In genomic region chr6:90513074-90513856, GRCm38 (mm10) we compare ENCODE assay signal across 27 mouse cellular contexts. TPM values are rescaled to one million over a fixed set of nuclear protein-coding genes. Genes with fewer than 3 reads are reported as not detected.
DNase-seq lines count a peak whose midpoint lies in the region; ATAC-seq and TF ChIP-seq lines count a peak whose summit lies in the region.
"Had no signal": no experiment of that assay in that cellular context is flagged by ENCODE, and none has a peak within 500 bp of the region (broad histone marks: within the 10 kb centered on the region; RNA-seq: fewer than 3 reads in every experiment).

No protein-coding gene starts in this region.

- TF ChIP-seq CTCF in gastrocnemius, adult 2 months (IDR thresholded peaks at IDR 0.05), result no peak
- no peak for TF ChIP-seq CTCF in kidney, postnatal 0 days (IDR thresholded peaks at IDR 0.05; ENCODE audit: low read depth)

- DNase-seq in gastrocnemius, adult 2 months, result no peak
- no peak for DNase-seq in gastrocnemius, postnatal 4 days (ENCODE audit: low spot score in 2 of 2)
- peak; percentile 61 for DNase-seq in kidney, postnatal 0 days (ENCODE audit: low spot score)
- no peak for DNase-seq in kidney, adult 8-10 months
- peak; percentile 51 to 61 for DNase-seq in kidney, postnatal 4 days
- DNase-seq in kidney, adult 18-20 months, result no peak
- DNase-seq in thymus, postnatal 25 days, result no peak
- DNase-seq: adrenal gland, postnatal 14 days; cerebellum, adult 11 months; cerebellum, adult 2 months; cerebellum, adult 9-11 months; cerebellum, postnatal 25 days; forebrain, postnatal 0 days; gastrocnemius, postnatal 25 days; heart, adult 2 months; heart, postnatal 14 days; heart, postnatal 4 days had no signal

- 0 out of 2 replicates have a peak, but pooled peaks cover 6% of the 10 kb centered on the region for H3K4me1 ChIP-seq in kidney, postnatal 0 days (replicated peaks; ENCODE audit: insufficient read depth, low read length)

- 55% methylated on average over 5 of the region's 5 CpGs for WGBS in kidney, postnatal 0 days

- intact Hi-C loops in gastrocnemius, adult 2 months (cut with DNase I), result no loop called here

- 0 out of 2 replicates have a peak, but pooled peaks have one; percentile 19 for ATAC-seq in kidney, postnatal 0 days (replicated peaks; ENCODE audit: low FRiP score, low read depth)
- ATAC-seq: forebrain, embryonic 14.5 days; forebrain, postnatal 0 days; Patski had no signal

- no peaks in the 10 kb centered on the region for H3K9me3 ChIP-seq in kidney, postnatal 0 days (replicated peaks; ENCODE audit: low read length)
- H3K9me3 ChIP-seq: embryonic facial prominence, embryonic 12.5 days; embryonic facial prominence, embryonic 15.5 days; G1E; heart, embryonic 10.5 days; heart, embryonic 13.5 days had no signal

- no peak overlapping the region for H3K9ac ChIP-seq in kidney, postnatal 0 days (ENCODE audit: low read depth, low read length)
- H3K9ac ChIP-seq: embryonic facial prominence, embryonic 12.5 days; embryonic facial prominence, embryonic 15.5 days; forebrain, postnatal 0 days; heart, embryonic 13.5 days; hindbrain, embryonic 14.5 days had no signal

- H3K4me2 ChIP-seq in kidney, postnatal 0 days (ENCODE audit: low read length), result no peak overlapping the region
- H3K4me2 ChIP-seq: embryonic facial prominence, embryonic 12.5 days; embryonic facial prominence, embryonic 15.5 days; heart, embryonic 13.5 days; hindbrain, embryonic 14.5 days had no signal

- H3K27ac ChIP-seq in gastrocnemius, adult 2 months, result peak overlapping the region; percentile 89
- no peak overlapping the region for H3K27ac ChIP-seq in kidney, postnatal 0 days
- H3K27ac ChIP-seq: embryonic facial prominence, embryonic 12.5 days; embryonic facial prominence, embryonic 15.5 days; heart, adult 2 months; heart, embryonic 10.5 days; heart, embryonic 13.5 days; hindbrain, embryonic 14.5 days had no signal

- no peaks in the 10 kb centered on the region for H3K36me3 ChIP-seq in kidney, postnatal 0 days (ENCODE audit: insufficient read depth, low read length)
- H3K36me3 ChIP-seq: embryonic facial prominence, embryonic 12.5 days; embryonic facial prominence, embryonic 15.5 days; G1E; heart, embryonic 10.5 days; heart, embryonic 13.5 days had no signal

- no peaks in the 10 kb centered on the region for H3K27me3 ChIP-seq in kidney, postnatal 0 days (ENCODE audit: insufficient read depth, low read length)
- H3K27me3 ChIP-seq: embryonic facial prominence, embryonic 15.5 days; heart, embryonic 13.5 days; Patski had no signal

- no peak overlapping the region for H3K4me3 ChIP-seq in gastrocnemius, adult 2 months
- no peak overlapping the region for H3K4me3 ChIP-seq in kidney, postnatal 0 days (replicated peaks; ENCODE audit: low read depth, low read length)
- H3K4me3 ChIP-seq: embryonic facial prominence, embryonic 12.5 days; embryonic facial prominence, embryonic 15.5 days; heart, adult 2 months; heart, embryonic 10.5 days; heart, embryonic 13.5 days had no signal

RNA-seq across cellular contexts. Expression of gene Aldh1l1, which starts 27.0 kb away (rescaled TPM):
- 1 to 10 TPM; 3.6 to 5.3 TPM for total RNA-seq in gastrocnemius, adult 2 months (2021)
- 1 to 10 TPM; 2.2 to 2.9 TPM for total RNA-seq in gastrocnemius, postnatal 4 days (2021)
- polyA plus RNA-seq in kidney, postnatal 0 days (2015; fragmentation: Nextera tagmentation; extraction: Ambion mirVana), result 42.8 and 47.1 TPM in 2 replicates
- polyA plus RNA-seq: G1E had no signal

RNA-seq across cellular contexts. Expression of gene Klf15, which starts 50.9 kb away (rescaled TPM):
- total RNA-seq in gastrocnemius, adult 2 months (2021), result 10 to 100 TPM; 54.4 to 64.4 TPM
- total RNA-seq in gastrocnemius, postnatal 4 days (2021), result 1 to 10 TPM; 6.3 to 6.7 TPM
- polyA plus RNA-seq in kidney, postnatal 0 days (2015; fragmentation: Nextera tagmentation; extraction: Ambion mirVana), result 17.1 and 20.8 TPM in 2 replicates
- total RNA-seq: common myeloid progenitor, adult 5-6 weeks; granulocyte monocyte progenitor cell, adult 5-6 weeks had no signal
- polyA plus RNA-seq: G1E had no signal

Comparison
In these comparisons a context has a peak if more than half of its experiments do, and no peak if none do; other contexts are left out.
1. DNase-seq: peak in kidney, postnatal 0 days (single experiment) and kidney, postnatal 4 days (2 of 2); none in gastrocnemius, adult 2 months (single experiment), gastrocnemius, postnatal 4 days (0 of 2), kidney, adult 8-10 months (0 of 2), kidney, adult 18-20 months (single experiment) and thymus, postnatal 25 days (single experiment).
2. RNA of gene Klf15, which starts 50.9 kb away (total RNA-seq): 54.4 to 64.4 TPM in gastrocnemius, adult 2 months; 6.3 to 6.7 TPM in gastrocnemius, postnatal 4 days; every median in the first group is over 4 times any median in the second.